Mouse (Mus musculus) hindbrain, embryonic 12.5 days (tissue): ENCODE measurements around the gene Atp6v1b1. TPM values are rescaled to one million over a fixed set of nuclear protein-coding genes. Genes with fewer than 3 reads are reported as not detected.

Source experiments
- ATAC-seq: fragments of 200-750 bp; cut with Nextera tagmentation; 2 replicates; pipeline ENCODE4 v1.8.0; 2017; ENCODE audit warnings: moderate TSS enrichment; ENCODE audit not compliant: low FRiP score
- H3K27ac ChIP-seq: fragments of 300-500 bp; sonication (generic); 2 replicates; pipeline ENCODE4 v1.5.1; 2016; ENCODE audit warnings: mild to moderate bottlenecking
- H3K27me3 ChIP-seq: fragments of 300-500 bp; sonication (generic); 2 replicates; pipeline ENCODE4 v1.6.1; 2016; ENCODE audit warnings: mild to moderate bottlenecking
- H3K36me3 ChIP-seq: fragments of 300-500 bp; sonication (generic); 2 replicates; pipeline ENCODE4 v1.6.1; 2016; ENCODE audit warnings: mild to moderate bottlenecking
- H3K4me1 ChIP-seq: fragments of 300-500 bp; sonication (generic); 2 replicates; pipeline ENCODE4 v1.6.1; 2016
- H3K4me2 ChIP-seq: fragments of 300-500 bp; sonication (generic); replicated peaks from 2 replicates; pipeline ENCODE4 v1.6.1; 2016; ENCODE audit warnings: mild to moderate bottlenecking
- H3K4me3 ChIP-seq: fragments of 300-500 bp; sonication (generic); 2 replicates; pipeline ENCODE4 v1.5.1; 2016; ENCODE audit warnings: mild to moderate bottlenecking
- H3K9ac ChIP-seq: fragments of 300-500 bp; sonication (generic); 2 replicates; pipeline ENCODE4 v1.6.1; 2016; ENCODE audit warnings: mild to moderate bottlenecking, moderate library complexity
- H3K9me3 ChIP-seq: fragments of 300-500 bp; sonication (generic); replicated peaks from 2 replicates; pipeline ENCODE4 v1.6.1; 2016; ENCODE audit warnings: mild to moderate bottlenecking
- WGBS: fragments of 180-500 bp; shearing (Covaris S2); methylation state at CpG from one replicate; pipeline ENCODE4 v1.1.7; 2016; 5-methylcytosine and 5-hydroxymethylcytosine counted together
- polyA plus RNA-seq: library from polyadenylated mRNA; unstranded; fragments of >200 nt; fragmentation: Nextera tagmentation; extraction: Ambion mirVana; gene quantifications from 2 replicates; pipeline ENCODE4 v1.2.1, GENCODE M21; 2016

Atp6v1b1 gene
- polyA plus RNA-seq, 1 experiment from 2014 or later = not detected

- H3K9me3 ChIP-seq = no peaks in the 10 kb centered on the region
- H3K9ac ChIP-seq = no peak overlapping the region
- H3K4me1 ChIP-seq = no peaks in the 10 kb centered on the region
- no peak overlapping the region for H3K4me2 ChIP-seq
- H3K36me3 ChIP-seq = no peaks in the 10 kb centered on the region
- WGBS = 95% methylated on average over 3 of the region's 3 CpGs
- no peak overlapping the region for H3K27ac ChIP-seq
- ATAC-seq = no peak
- no peak overlapping the region for H3K4me3 ChIP-seq
- H3K27me3 ChIP-seq = peaks cover 41% of the 10 kb centered on the region
Observed at GRCm38 (mm10) chr6:83728488-83728887, 14.3 kb upstream of the Atp6v1b1 start.

DNA sequence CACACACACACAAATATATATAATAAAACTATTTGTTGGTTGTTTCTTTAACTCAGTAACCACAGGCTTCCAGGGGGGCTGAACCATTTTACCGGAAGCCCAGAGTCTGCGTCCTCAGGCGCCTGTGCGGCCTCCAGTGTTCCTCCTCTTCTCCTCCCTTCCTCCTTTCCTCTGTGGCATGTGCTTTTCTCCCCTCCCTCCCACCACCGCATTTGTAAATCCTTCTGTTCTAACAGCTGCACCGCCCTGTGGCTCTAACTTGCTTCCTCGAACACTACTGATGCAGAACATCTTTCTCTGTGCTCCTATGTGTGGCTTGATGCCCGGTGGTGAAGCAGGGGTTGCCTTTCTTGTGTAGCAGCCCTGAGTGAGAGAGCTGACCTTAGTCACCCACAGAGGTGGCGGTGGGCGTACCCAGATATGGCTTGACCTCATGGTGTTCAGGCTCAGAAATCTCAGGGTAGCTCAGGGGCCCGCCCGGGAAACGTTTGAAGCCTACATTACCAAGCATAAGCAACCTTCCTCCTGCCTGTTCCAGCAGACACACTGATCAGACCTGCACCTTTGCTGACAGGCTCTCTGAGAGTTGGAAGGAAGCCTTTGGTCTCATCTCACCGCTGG, 13.3 kb upstream of the Atp6v1b1 start:
- H3K4me1 ChIP-seq = no peaks in the 10 kb centered on the region

GRCm38 (mm10) chr6:83731128-83731527, 11.7 kb upstream of the Atp6v1b1 start:
- no peaks in the 10 kb centered on the region for H3K36me3 ChIP-seq
- H3K4me3 ChIP-seq = no peak overlapping the region
- peaks cover 31% of the 10 kb centered on the region for H3K27me3 ChIP-seq
- H3K9me3 ChIP-seq = peaks cover 7% of the 10 kb centered on the region
- H3K4me2 ChIP-seq = no peak overlapping the region
- no peak overlapping the region for H3K9ac ChIP-seq
- H3K4me1 ChIP-seq = no peaks in the 10 kb centered on the region
- H3K27ac ChIP-seq = no peak overlapping the region
- WGBS = 27% methylated on average over 5 of the region's 5 CpGs
- no peak for ATAC-seq

More for the DNA sequence above, 13.3 kb upstream of the Atp6v1b1 start:
- no peak for ATAC-seq
- peaks cover 7% of the 10 kb centered on the region for H3K9me3 ChIP-seq
- H3K9ac ChIP-seq = no peak overlapping the region
- peaks cover 34% of the 10 kb centered on the region for H3K27me3 ChIP-seq
- 71% methylated on average over 14 of the region's 14 CpGs for WGBS
- H3K27ac ChIP-seq = no peak overlapping the region
- no peak overlapping the region for H3K4me3 ChIP-seq
- no peak overlapping the region for H3K4me2 ChIP-seq
- no peaks in the 10 kb centered on the region for H3K36me3 ChIP-seq

DNA sequence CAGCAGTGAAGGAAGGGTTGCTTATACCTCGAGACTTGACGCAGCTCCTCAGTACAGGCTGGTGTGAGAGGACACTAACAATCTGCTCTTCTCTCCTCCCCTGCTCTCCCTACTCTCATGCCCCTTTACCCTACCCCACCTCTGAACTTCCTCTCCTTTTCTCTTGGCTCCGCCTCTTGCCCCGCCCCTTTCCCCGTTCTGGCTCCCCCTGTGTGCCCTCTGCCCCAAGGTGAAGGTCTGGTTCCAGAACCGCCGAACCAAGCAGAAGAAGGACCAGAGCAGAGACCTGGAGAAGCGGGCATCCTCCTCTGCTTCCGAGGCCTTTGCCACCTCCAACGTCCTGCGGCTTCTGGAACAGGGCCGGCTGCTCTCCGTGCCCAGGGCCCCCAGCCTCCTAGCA, 5.5 kb upstream of the Atp6v1b1 start:
- Histone ChIP-seq H3K36me3 (no peaks in the 10 kb centered on the region), H3K27me3 (peaks cover 9% of the 10 kb centered on the region), H3K4me2 (no peak overlapping the region), H3K4me3 (no peak overlapping the region), H3K9ac (no peak overlapping the region), H3K27ac (no peak overlapping the region), H3K4me1 (no peaks in the 10 kb centered on the region), H3K9me3 (peaks cover 14% of the 10 kb centered on the region)
- ATAC-seq = no peak
- 20% methylated on average over 13 of the region's 13 CpGs for WGBS

DNA sequence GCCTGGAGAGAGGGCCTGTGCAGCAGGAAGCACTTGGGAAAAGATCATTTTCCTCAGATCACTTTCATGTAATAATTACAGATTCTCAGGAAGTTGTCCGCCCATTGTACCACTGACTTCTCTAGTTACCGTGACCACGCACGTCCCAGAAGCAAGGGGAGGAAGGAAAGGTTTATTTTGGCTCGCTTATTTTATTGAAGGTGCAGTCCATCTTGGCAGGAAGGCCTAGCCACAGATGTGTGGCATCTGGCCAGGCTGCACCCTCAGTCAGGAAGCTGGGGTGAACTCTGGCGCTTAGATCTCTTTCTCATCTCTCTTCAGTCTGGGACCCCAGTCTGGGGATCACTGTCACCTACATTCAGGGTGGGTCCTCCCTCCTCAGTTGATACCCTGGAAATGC, 4.2 kb upstream of the Atp6v1b1 start:
- H3K36me3 ChIP-seq = no peaks in the 10 kb centered on the region
- WGBS = 72% methylated on average over 6 of the region's 6 CpGs
- no peak overlapping the region for H3K4me3 ChIP-seq
- H3K27me3 ChIP-seq = peaks cover 12% of the 10 kb centered on the region
- no peaks in the 10 kb centered on the region for H3K4me1 ChIP-seq
- H3K4me2 ChIP-seq = no peak overlapping the region
- no peak overlapping the region for H3K9ac ChIP-seq
- no peak for ATAC-seq
- no peak overlapping the region for H3K27ac ChIP-seq
- peaks cover 14% of the 10 kb centered on the region for H3K9me3 ChIP-seq

DNA sequence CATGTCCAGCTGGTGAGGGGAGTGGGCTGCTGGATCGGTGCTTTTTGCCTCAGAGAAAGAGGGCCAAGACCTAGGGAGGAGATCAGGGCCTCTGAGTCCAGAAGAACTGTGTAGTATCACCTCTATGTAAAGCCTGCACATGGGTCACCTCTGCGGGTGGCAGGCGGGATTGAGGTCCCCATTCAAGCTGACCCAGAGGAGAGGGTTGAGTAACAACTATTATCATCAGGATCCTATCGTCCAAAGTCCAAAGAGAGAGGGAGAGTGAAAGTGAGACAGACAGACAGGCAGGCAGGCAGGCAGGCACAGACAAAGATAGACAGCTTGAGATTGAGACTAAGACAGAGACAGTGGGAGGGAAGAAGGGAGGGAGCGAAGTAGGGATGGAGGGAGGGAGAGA, 422 bp downstream of the Atp6v1b1 start:
- Histone ChIP-seq H3K4me1 (peaks cover 4% of the 10 kb centered on the region; the same call in 1 of the 2 replicates), H3K27me3 (peaks cover 52% of the 10 kb centered on the region), H3K36me3 (no peaks in the 10 kb centered on the region), H3K4me2 (no peak overlapping the region), H3K27ac (no peak overlapping the region), H3K4me3 (no peak overlapping the region), H3K9ac (peak overlapping the region; percentile 10; the same call in 1 of the 2 replicates), H3K9me3 (0 out of 2 replicates have a peak, but pooled peaks cover 7% of the 10 kb centered on the region)
- WGBS = 57% methylated on average over 5 of the region's 5 CpGs
- no peak for ATAC-seq

- WGBS = 73% methylated on average over 5 of the region's 5 CpGs
- no peak for ATAC-seq
- H3K27me3 ChIP-seq = peaks cover 57% of the 10 kb centered on the region
Observed at GRCm38 (mm10) chr6:83744126-83744525, 1.3 kb downstream of the Atp6v1b1 start.

GRCm38 (mm10) chr6:83744557-83744956, 1.8 kb downstream of the Atp6v1b1 start:
- peaks cover 4% of the 10 kb centered on the region; the same call in 1 of the 2 replicates for H3K4me1 ChIP-seq
- H3K4me2 ChIP-seq = no peak overlapping the region
- 0 out of 2 replicates have a peak, but pooled peaks cover 7% of the 10 kb centered on the region for H3K9me3 ChIP-seq
- ATAC-seq = no peak
- H3K27ac ChIP-seq = no peak overlapping the region
- WGBS = 62% methylated on average over 5 of the region's 5 CpGs
- no peak overlapping the region for H3K9ac ChIP-seq
- H3K4me3 ChIP-seq = no peak overlapping the region
- peaks cover 60% of the 10 kb centered on the region for H3K27me3 ChIP-seq
- no peaks in the 10 kb centered on the region for H3K36me3 ChIP-seq

More at GRCm38 (mm10) chr6:83744126-83744525, 1.3 kb downstream of the Atp6v1b1 start:
- Histone ChIP-seq H3K4me1 (peaks cover 4% of the 10 kb centered on the region; the same call in 1 of the 2 replicates), H3K4me3 (no peak overlapping the region), H3K27ac (no peak overlapping the region), H3K36me3 (no peaks in the 10 kb centered on the region), H3K9me3 (0 out of 2 replicates have a peak, but pooled peaks cover 7% of the 10 kb centered on the region), H3K9ac (no peak overlapping the region), H3K4me2 (no peak overlapping the region)

GRCm38 (mm10) chr6:83745466-83745865, 2.7 kb downstream of the Atp6v1b1 start:
- Histone ChIP-seq H3K4me1 (peaks cover 4% of the 10 kb centered on the region; the same call in 1 of the 2 replicates), H3K36me3 (no peaks in the 10 kb centered on the region), H3K4me3 (no peak overlapping the region), H3K27ac (no peak overlapping the region), H3K4me2 (no peak overlapping the region), H3K27me3 (peaks cover 60% of the 10 kb centered on the region), H3K9ac (no peak overlapping the region), H3K9me3 (0 out of 2 replicates have a peak, but pooled peaks cover 7% of the 10 kb centered on the region)
- 40% methylated on average over 2 of the region's 2 CpGs for WGBS
- ATAC-seq = no peak

GRCm38 (mm10) chr6:83749286-83749685, 6.5 kb downstream of the Atp6v1b1 start:
- no peak for ATAC-seq
- Histone ChIP-seq H3K27ac (no peak overlapping the region), H3K36me3 (no peaks in the 10 kb centered on the region), H3K9me3 (no peaks in the 10 kb centered on the region), H3K4me1 (peaks cover 4% of the 10 kb centered on the region; the same call in 1 of the 2 replicates), H3K4me2 (no peak overlapping the region), H3K9ac (0 out of 2 replicates have a peak overlapping the region, but pooled peaks have one; percentile 1), H3K4me3 (no peak overlapping the region), H3K27me3 (peaks cover 74% of the 10 kb centered on the region)
- 25% methylated on average over 3 of the region's 3 CpGs for WGBS

GRCm38 (mm10) chr6:83750171-83750684, 7.4 kb downstream of the Atp6v1b1 start:
- Histone ChIP-seq H3K9ac (no peak overlapping the region), H3K27me3 (peaks cover 73% of the 10 kb centered on the region), H3K36me3 (no peaks in the 10 kb centered on the region), H3K9me3 (no peaks in the 10 kb centered on the region), H3K4me1 (peaks cover 4% of the 10 kb centered on the region; the same call in 1 of the 2 replicates), H3K4me2 (no peak overlapping the region), H3K27ac (no peak overlapping the region), H3K4me3 (no peak overlapping the region)
- WGBS = 6% methylated on average over 11 of the region's 11 CpGs
- no peak for ATAC-seq

DNA sequence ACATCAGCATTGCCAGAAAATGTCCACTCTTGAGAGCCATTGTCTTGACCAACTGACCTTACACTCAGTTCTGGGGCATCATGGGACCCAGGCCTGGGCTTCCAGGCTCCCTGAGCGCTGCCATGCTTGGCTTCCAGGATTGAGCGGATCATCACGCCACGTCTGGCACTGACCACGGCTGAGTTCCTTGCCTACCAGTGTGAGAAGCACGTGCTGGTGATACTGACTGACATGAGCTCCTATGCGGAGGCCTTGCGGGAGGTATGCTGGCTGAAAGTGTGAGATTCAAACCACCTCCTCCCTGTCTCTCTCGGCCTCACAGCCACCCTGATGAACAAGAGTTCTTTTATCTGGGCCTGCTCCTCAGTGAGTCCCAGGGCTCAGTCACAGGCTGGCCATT, 13.3 kb downstream of the Atp6v1b1 start:
- H3K27ac ChIP-seq = no peak overlapping the region
- WGBS = 74% methylated on average over 9 of the region's 9 CpGs
- H3K9ac ChIP-seq = no peak overlapping the region
- H3K9me3 ChIP-seq = no peaks in the 10 kb centered on the region
- no peak overlapping the region for H3K4me3 ChIP-seq
- no peak for ATAC-seq
- no peak overlapping the region for H3K4me2 ChIP-seq
- H3K27me3 ChIP-seq = peaks cover 88% of the 10 kb centered on the region
- 0 out of 2 replicates have a peak, but pooled peaks cover 6% of the 10 kb centered on the region for H3K4me1 ChIP-seq
- H3K36me3 ChIP-seq = no peaks in the 10 kb centered on the region
